Comparison of ENCODE assay signal across 17 mouse cellular contexts in the genomic region with DNA sequence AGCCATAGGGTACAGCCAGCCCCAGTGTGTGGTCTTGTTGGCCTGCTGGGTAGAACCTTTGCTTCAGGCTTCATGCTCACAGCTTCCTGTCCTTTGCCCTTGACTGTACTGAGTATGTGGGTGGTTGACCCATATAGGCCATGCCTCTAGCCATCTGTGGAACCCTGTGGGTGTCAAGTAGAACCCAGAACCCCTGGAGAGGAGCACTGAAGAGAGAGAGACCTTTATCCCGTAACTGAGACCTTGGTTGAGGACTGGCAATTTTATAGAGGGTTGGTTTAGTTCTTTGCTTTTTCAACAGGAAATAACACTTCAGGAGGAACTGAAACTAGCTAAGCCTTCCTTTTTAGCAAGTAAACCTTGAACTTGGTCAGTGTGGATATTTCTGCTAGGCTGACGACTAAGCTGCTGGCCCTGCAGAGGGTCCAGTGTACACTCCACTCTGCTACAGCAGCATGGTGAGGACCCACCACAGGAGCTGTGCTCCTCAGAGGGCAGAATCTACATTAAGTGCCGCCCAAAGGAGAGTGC. TPM values are rescaled to one million over a fixed set of nuclear protein-coding genes. Genes with fewer than 3 reads are reported as not detected.
DNase-seq lines count a peak whose midpoint lies in the region; ATAC-seq and TF ChIP-seq lines count a peak whose summit lies in the region.
"Had no signal": no experiment of that assay in that cellular context is flagged by ENCODE, and none has a peak within 500 bp of the region (broad histone marks: within the 10 kb centered on the region; RNA-seq: fewer than 3 reads in every experiment).

No protein-coding gene starts in this region.

- WGBS in heart, adult 2 months: 83% methylated on average over 3 of the region's 3 CpGs
- 63% methylated on average over 3 of the region's 3 CpGs for WGBS in liver, embryonic 15.5 days (ENCODE audit: insufficient replicate concordance)
- WGBS in spleen, adult 2 months: 21% methylated on average over 3 of the region's 3 CpGs

- intact Hi-C loops in heart, adult 2 months (cut with DNase I): loop anchor here (5.0 kb wide), 1 partner anchor 71 kb away; a partner anchor contains a TSS

- TF ChIP-seq CTCF in heart, adult 2 months (IDR thresholded peaks at IDR 0.05): no peak
- TF ChIP-seq CTCF in spleen, adult 2 months (IDR thresholded peaks at IDR 0.05; ENCODE audit: extremely low read depth, insufficient read depth, insufficient read length, insufficient replicate concordance): no peak

- no peak for TF ChIP-seq EP300 in heart, adult 2 months (IDR thresholded peaks at IDR 0.05; ENCODE audit: insufficient read depth, low read depth, low read length)

- no peaks in the 10 kb centered on the region for H3K79me2 ChIP-seq in heart, adult 2 months (replicated peaks; ENCODE audit: control insufficient read depth, insufficient read depth, low read length)

- H3K36me3 ChIP-seq in heart, adult 2 months (ENCODE audit: control insufficient read depth, insufficient read depth, low read length): peaks cover 3% of the 10 kb centered on the region; the same call in 1 of the 2 replicates
- H3K36me3 ChIP-seq in liver, embryonic 15.5 days (replicated peaks): peaks cover 41% of the 10 kb centered on the region; the same call in 1 of the 2 replicates
- H3K36me3 ChIP-seq in spleen, adult 2 months (ENCODE audit: control insufficient read depth, insufficient read depth, low read length): peaks cover 25% of the 10 kb centered on the region

- no peaks in the 10 kb centered on the region for H3K27me3 ChIP-seq in heart, adult 2 months (ENCODE audit: control insufficient read depth, insufficient read depth, low read length)
- no peaks in the 10 kb centered on the region for H3K27me3 ChIP-seq in liver, embryonic 15.5 days
- H3K27me3 ChIP-seq in spleen, adult 2 months (ENCODE audit: control insufficient read depth, insufficient read depth, low read length): no peaks in the 10 kb centered on the region
- H3K27me3 ChIP-seq: heart, embryonic 13.5 days; hindbrain, embryonic 13.5 days; midbrain, embryonic 13.5 days; neural tube, embryonic 12.5 days had no signal

- H3K4me2 ChIP-seq in liver, embryonic 15.5 days: no peak overlapping the region
- H3K4me2 ChIP-seq: heart, embryonic 13.5 days; hindbrain, embryonic 13.5 days; midbrain, embryonic 13.5 days; neural tube, embryonic 12.5 days had no signal

- no peak for TF ChIP-seq POLR2A in heart, adult 2 months (IDR thresholded peaks at IDR 0.05; ENCODE audit: insufficient read depth, low read depth, low read length)
- no peak for TF ChIP-seq POLR2A in spleen, adult 2 months (IDR thresholded peaks at IDR 0.05; ENCODE audit: low read depth, low read length)

- H3K9ac ChIP-seq in heart, adult 2 months (ENCODE audit: low read depth, low read length): no peak overlapping the region
- H3K9ac ChIP-seq in liver, embryonic 15.5 days: no peak overlapping the region
- H3K9ac ChIP-seq: heart, embryonic 13.5 days; hindbrain, embryonic 13.5 days; midbrain, embryonic 13.5 days; neural tube, embryonic 12.5 days had no signal

- H3K4me3 ChIP-seq in heart, adult 2 months: no peak overlapping the region
- no peak overlapping the region for H3K4me3 ChIP-seq in liver, embryonic 15.5 days (replicated peaks)
- no peak overlapping the region for H3K4me3 ChIP-seq in spleen, adult 2 months (ENCODE audit: extremely low read depth, insufficient read depth, insufficient read length)
- H3K4me3 ChIP-seq: embryonic facial prominence, embryonic 10.5 days; heart, embryonic 13.5 days; hindbrain, embryonic 13.5 days; midbrain, embryonic 13.5 days; neural tube, embryonic 12.5 days had no signal

- no peak for DNase-seq in heart, adult 2 months
- DNase-seq in heart, postnatal 4 days: no peak
- DNase-seq in spleen, adult 2 months (ENCODE audit: low read depth in 1 of 2, low spot score in 2 of 2): peak; percentile 30 to 32
- no peak for DNase-seq in lung, postnatal 4 days
- DNase-seq in kidney, postnatal 14 days: no peak
- DNase-seq in adrenal gland, adult 2 months: no peak
- DNase-seq: cerebellum, adult 9-10 months; kidney, adult 8-10 months; left cerebral cortex, postnatal 4 days; right cerebral cortex, adult 18-20 months had no signal

- peak overlapping the region; percentile 23; the same call in 1 of the 2 replicates for H3K27ac ChIP-seq in heart, adult 2 months
- H3K27ac ChIP-seq in liver, embryonic 15.5 days (replicated peaks): peak overlapping the region; percentile 19; the same call in 1 of the 2 replicates
- peak overlapping the region; percentile 96 for H3K27ac ChIP-seq in spleen, adult 2 months (ENCODE audit: insufficient read depth, low read length)
- H3K27ac ChIP-seq: embryonic facial prominence, embryonic 10.5 days; heart, embryonic 13.5 days; hindbrain, embryonic 13.5 days; midbrain, embryonic 13.5 days; neural tube, embryonic 12.5 days had no signal

- peak; percentile 45 for ATAC-seq in activated CD4-positive, CD25-positive, alpha-beta regulatory T cell, adult 4 months
- ATAC-seq in liver, embryonic 15.5 days (ENCODE audit: insufficient read depth): no peak
- ATAC-seq: midbrain, embryonic 13.5 days had no signal

- H3K9me3 ChIP-seq in liver, embryonic 15.5 days (replicated peaks): no peaks in the 10 kb centered on the region
- H3K9me3 ChIP-seq: embryonic facial prominence, embryonic 10.5 days; heart, embryonic 13.5 days; hindbrain, embryonic 13.5 days; midbrain, embryonic 13.5 days; neural tube, embryonic 12.5 days had no signal

- H3K4me1 ChIP-seq in heart, adult 2 months (ENCODE audit: control insufficient read depth, insufficient read depth, low read length): peaks cover 1% of the 10 kb centered on the region; the same call in 1 of the 2 replicates
- H3K4me1 ChIP-seq in liver, embryonic 15.5 days (replicated peaks): no peaks in the 10 kb centered on the region
- H3K4me1 ChIP-seq in spleen, adult 2 months (ENCODE audit: control insufficient read depth, insufficient read depth, insufficient read length): peaks cover 25% of the 10 kb centered on the region; the same call in 1 of the 2 replicates
- H3K4me1 ChIP-seq: embryonic facial prominence, embryonic 10.5 days; heart, embryonic 13.5 days; hindbrain, embryonic 13.5 days; midbrain, embryonic 13.5 days; neural tube, embryonic 12.5 days had no signal

RNA-seq across cellular contexts. Expression of a gene that starts 44.4 kb away (rescaled TPM):
- 100 to 1,000 TPM; 448 to 514 TPM for total RNA-seq in heart, adult 2 months (2021)
- 343 and 518 TPM in 2 replicates for polyA plus RNA-seq in heart, adult 2 months (2012; rRNA removed)
- total RNA-seq in heart, postnatal 4 days (2021): 100 to 1,000 TPM; 344 to 352 TPM
- polyA plus RNA-seq in activated CD4-positive, CD25-positive, alpha-beta regulatory T cell, adult 4 months (2017; shearing (Covaris generic)): 10 to 100 TPM; 33.1 to 49.4 TPM
- polyA plus RNA-seq in liver, embryonic 15.5 days (2015; fragmentation: Nextera tagmentation; extraction: Ambion mirVana): 28.8 and 32.1 TPM in 2 replicates
- polyA plus RNA-seq in spleen, adult 2 months (2012; rRNA removed): 25.7 and 28.9 TPM in 2 replicates
- 10 to 100 TPM; 41.1 to 55.2 TPM for total RNA-seq in adrenal gland, adult 2 months (2021)
- polyA plus RNA-seq in adrenal gland, adult 2 months (2012; rRNA removed): 28.5 and 37.3 TPM in 2 replicates

Comparison
In these comparisons a context has a peak if more than half of its experiments do, and no peak if none do; other contexts are left out.
1. DNase-seq: peak in spleen, adult 2 months (2 of 2); none in heart, adult 2 months (0 of 2), heart, postnatal 4 days (single experiment), lung, postnatal 4 days (0 of 2), kidney, postnatal 14 days (single experiment) and adrenal gland, adult 2 months (single experiment).
2. H3K27ac ChIP-seq: peak in every context shown above with its lines; median percentile 96 in spleen, adult 2 months; 23 in heart, adult 2 months; 19 in liver, embryonic 15.5 days.